Mouse (Mus musculus) induced T-regulatory cell, adult 2 months (primary cell): ENCODE results near the gene Zcchc17.

Experiments used
- DNase-seq: peaks from one replicate; pipeline ENCODE4 v3.0.0-alpha.2; 2012; ENCODE audit warnings: low read depth

The Zcchc17 gene

DNA sequence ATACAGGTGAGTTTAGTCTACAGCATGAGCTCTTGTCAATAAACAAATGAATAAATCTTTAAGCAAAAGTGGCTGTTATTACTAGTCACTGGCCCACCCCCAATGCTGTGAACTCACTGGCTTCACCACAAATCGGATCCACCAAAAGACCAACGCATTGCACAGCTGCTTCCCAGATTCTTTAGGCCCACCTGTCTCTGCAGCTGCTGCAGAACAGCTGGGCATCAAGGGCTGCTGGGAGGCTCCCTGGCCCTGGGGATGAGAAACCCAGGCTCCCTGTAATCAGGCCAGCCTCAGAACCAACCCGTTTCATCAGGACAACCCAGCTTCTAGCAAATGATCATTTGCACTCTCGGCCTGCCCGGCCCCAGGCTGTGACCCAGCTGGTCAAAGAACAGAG is 76.9 kb downstream of the Zcchc17 start:
- no peak for DNase-seq

DNA sequence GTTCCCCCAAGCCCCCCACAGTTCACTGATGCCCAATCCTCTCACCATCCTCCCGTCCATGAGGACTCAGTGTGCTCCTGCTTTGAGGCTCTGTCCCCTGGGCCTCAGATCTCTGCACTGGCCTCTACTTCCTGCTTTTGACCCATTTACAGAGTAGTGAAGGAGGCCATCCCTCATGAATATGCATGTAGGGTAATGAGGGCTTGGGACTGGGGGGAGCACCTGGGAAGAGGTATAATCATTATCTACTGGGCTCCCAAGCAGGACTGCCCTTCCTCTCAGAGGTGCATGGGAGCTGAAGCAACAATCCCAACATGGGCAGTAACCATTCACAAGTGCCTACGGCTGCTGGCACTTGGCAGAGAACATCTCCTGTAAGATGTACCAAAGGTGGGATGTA is 80.6 kb downstream of the Zcchc17 start, which contains the start of gene Serinc2:
Gene Serinc2 (minus strand): TSS at position 101 of the 400 bp plus-strand sequence.
- DNase-seq: no peak

DNA sequence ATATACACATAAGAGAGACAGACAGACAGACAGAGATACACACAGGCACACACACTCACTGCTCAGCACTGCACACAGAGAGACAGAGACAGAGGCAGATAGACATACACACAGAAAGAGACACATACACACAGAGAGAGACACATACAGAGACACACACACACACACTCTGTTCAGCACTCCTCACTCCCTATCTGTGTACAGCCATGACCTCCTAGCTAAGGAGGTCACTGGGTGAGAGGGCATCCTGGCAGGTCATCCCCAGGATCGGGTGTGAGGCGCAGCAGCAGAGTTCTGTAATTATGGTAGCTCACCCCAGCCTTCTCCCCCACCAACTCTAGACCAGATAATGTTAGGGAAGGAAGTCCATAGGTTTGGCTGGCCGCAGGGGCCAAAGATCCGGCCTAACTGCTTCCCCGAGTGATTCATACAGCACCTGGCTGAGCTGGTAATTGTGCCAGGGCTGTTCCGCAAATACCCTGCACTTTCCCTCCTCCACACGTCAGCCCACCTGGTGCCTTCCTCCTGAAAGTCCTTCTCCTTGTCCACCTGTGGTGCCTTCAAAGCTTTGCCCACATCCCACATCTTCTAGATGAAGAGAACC is 83.1 kb downstream of the Zcchc17 start:
- DNase-seq: no peak

DNA sequence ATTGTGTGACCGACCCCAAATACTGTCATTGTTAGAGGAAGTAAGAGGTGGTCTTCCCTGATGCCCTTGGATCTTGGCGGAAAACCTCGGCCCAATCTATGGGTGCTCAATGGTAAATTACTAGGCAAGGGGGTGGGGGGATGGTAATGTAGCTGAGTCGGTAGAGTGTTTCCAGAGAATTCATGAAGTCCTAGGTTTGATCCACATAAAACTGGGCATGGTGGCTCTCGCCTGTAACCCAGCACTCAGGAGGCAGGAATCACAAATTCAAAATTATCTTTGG is 84.0 kb downstream of the Zcchc17 start:
- DNase-seq: no peak

DNA sequence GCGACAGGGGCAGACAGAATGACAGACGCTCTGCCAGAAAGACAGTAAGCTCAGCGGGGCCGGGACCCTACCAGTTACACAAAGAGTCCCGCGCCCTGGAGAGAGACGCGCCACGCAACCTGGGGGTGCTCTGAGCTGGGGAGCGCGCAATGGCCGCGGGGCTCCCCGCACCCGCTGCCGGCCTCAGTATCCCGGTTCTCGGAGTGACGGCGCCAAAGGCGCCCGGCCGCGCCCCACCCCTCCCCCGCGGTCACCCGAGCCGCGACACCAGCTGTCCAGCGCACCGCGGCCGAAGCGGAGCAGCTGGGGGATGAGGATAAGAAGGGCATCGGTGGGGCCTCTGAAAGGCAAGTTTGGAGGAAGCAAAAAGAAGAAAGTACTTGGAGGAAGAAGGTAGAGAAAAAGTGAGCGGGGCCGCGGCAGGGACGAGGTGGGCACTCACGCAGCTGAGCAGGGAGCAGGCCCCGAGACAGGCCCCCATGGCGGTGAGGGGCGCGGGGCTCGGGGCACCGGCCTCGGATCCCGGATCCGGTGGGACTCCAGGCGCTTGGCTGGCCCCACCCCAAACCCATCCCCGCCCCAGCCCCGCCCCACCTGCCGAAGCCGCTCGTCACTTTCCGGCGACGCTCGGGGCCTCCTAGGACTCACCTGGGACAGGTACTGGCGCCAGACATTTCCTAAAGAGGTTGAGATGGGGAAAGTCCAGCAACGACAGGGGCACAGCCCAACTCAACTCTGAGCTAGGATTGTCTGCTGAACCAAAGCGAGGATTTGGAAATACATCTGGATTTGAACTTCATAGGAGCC is 84.5 kb downstream of the Zcchc17 start:
- no peak for DNase-seq

DNA sequence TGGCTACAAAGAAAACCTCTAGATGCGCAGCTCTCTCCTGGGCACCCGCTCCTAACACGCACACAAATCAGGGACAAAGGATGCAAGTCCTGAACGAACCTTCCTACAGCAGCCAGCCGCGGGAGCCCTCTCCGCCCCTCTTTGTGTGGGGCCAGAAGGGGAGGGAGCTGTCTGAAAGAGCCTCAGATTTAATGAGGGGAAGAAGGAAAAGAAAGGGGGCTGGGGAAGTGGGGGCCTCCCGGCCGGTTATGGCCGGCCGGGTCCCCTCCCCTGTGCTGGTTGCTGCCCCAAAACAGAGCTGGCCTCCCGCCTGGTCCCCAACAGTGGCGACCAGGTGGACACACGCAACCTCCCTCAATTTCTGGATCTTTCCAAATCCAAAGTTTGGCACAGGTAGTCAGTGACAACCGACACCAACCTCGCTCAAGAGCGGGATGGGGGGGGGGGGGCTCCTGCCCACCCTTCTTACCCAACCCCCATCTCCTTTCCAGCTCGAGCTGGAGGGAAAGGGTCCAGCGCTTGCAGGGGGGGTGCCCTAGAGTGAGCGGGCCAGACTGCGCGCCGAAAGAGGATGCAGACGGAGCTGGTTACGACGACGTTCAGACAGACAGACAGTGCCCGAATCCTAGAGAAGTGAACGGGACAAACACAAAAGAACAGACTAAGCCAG is 85.3 kb downstream of the Zcchc17 start:
- DNase-seq: no peak

DNA sequence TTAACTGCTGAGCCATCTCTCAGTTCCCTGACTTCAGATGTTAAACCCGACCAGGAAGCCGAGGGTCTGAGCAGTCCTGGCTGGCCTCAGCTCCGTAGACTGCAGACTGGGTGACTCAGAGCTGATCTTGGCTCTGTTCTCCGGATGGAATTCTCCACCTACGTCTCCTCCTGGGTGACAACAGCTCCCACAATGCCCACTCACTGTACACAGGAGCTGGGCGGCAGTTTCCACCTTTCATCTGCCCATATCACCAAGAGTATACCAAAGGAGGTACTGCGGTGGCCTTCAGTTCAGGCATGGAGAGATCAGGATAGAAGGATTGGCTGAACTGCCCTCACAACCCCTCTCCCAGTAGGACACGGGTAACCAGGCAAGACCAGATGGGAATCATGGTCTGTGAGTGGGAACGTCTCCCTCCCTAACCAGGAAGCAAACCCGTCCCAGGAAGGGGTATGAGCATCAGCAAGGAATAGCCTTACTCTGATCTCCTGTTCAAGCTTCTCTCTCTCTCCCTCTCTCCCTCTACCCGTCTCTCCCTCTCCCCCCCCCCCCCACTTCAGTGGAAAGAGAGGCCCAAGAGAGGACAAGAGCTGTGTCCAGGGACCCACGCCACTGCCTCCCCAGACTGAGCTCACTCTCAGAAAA is 85.9 kb downstream of the Zcchc17 start:
- DNase-seq: no peak

DNA sequence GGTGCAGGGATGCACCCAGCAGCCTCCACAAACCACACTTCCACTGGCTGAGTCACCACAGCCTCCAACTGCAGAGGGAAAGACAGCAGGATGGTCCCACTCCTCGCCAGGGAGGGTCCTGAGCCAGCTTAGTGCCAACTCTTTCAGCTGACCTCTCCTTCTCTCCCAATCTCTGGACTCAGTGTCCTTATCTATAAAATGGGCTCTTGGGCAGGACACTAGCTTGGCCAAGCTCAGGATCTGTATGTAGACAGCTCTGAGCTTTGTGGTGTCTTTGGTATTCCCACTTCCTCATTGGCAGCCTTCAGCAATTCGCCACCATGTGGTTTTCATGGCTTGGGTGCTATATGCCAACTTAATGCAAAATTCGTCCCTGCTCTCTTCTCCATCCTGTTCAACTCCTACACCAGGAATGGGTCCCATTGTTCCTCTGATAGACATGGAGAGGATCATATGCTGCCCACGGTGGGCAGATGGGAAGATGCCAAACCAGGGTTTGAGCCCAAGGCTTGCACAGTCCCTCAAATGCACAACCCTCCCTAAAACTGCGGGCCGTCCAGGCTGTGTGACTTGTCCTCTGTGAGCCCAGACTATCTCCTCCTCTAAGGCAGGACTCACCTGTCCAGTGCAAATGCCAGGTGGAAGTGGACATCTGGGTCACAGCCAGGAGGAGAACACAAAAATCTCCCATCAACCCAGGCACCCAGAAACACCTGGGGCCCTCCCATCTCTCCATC is 89.0 kb downstream of the Zcchc17 start:
- DNase-seq: no peak

DNA sequence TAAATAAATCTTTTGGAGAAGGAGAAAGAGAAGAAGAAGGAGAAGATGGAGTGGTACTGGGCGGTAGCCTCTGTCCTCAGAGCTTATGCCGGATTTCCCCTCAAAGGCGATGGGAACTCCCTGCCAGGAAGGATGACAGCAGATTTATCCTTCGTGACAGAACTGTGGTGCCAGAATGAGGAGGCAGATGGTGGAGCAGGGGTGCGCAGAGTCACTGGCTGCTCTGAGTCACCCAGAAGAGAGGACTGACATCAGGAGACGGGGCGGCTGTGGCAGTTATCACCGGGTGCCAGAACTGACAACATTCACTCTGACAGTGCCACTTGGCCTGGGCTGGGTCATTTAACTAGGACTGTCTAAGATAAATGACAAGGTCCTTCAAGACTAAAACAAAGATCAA is 89.7 kb downstream of the Zcchc17 start:
- no peak for DNase-seq

DNA sequence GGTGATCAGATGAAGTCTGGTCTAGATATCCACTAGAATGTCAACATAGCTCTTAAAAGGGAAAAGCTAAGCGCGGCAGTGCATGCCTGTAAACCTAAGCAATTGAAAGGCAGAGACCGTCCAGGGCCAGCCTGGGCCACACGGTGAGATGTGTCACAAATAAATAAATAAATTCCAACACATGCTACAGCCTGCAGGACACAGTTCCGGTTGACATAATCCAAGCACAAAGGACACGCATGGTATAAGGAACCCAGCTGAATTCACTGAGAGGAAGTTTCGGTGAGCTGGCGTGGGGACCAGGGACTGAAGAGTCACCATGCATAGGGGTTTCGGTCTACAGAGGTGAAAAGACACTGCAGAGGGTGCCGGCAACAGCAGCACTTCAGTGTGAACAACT is 91.0 kb downstream of the Zcchc17 start:
- DNase-seq: no peak

DNA sequence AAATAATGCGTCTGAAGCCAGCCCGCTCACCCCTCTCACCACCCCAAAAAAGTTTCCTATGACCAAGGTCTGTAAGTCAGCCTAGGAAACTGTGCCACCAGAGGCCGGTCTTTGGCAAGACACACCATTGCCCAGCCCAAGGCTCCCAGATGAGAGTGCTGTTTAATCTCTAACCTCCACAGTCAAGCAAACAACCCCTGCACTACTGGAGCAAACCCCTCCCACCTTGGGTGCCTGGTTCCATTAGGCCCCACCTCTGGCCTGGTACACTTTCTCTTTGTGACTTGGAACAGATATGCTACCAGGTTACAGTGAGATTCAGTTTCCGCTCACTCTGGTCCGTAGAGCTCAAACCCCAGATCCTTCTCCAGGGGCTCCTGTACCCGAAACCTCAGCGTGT is 92.7 kb downstream of the Zcchc17 start:
- no peak for DNase-seq

DNA sequence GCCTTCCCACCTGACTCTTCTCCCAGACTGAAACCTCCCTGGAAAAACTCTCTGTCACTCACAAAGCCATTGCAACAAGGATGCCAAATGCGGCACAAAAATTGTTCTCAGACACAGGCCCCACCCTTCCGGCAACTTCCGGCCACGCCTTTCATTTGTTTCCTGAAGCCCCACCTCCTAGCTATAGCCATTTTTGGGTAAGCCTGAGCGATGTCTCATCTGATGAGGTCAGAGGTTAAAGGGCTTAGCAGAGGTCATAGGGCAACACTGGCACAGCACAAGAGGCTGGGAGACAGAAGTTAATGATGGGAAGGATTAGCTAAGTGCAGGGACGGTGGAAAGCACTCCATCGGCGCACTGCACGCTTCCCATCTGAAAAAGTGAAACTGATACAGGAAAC is 93.1 kb downstream of the Zcchc17 start:
- peak; percentile 10 for DNase-seq
